Mouse (Mus musculus): ENCODE data around the gene Olfr1462.

Gene Olfr1462

DNA sequence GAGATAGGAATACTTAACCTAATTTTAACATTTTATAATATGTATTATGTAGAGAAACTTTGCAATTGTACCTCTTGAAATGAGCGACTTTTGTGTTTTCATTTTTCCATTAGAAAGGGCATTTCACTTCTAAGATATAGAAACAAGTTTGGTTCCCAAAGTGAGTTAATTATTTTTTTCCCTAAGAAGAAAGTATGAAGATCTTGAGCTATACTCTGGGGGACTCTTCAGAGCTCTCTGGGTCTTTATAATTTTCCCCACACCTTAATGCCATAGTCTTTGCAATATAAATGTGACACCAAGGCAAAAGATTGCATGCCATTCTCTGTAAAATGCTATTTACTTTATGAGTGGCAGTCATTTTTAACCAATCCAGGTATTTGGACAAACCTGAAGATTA, at the start of gene Olfr1462:
Gene Olfr1462 (plus strand): TSS at position 301 of the 400 bp plus-strand sequence.
- DNase-seq = no peak

DNA sequence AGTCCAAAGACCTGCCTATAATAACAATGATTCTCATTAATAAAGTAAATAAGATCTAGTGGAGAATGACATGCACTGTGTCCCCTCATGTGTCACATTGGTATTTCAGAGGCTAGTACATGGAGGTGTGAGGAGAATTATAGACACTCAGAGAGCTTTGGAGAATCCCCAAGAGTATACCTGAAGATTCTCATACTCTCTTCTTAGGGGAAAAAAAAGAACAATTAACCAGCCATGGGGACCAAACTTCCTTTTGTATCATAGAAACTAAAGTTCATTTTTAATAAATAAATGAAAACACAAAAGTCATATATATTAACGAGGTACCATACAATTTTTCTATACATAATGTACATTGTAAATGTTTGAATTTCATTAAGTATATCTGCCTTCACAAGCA, 36.1 kb upstream of the Olfr1462 start, which contains the start of gene Olfr1459:
Gene Olfr1459 (minus strand): TSS at position 101 of the 400 bp plus-strand sequence.
- DNase-seq = no peak

GRCm38 (mm10) chr19:13162700-13163099, 22.8 kb upstream of the Olfr1462 start, which contains the start of gene Olfr1461:
Olfr1461 (plus strand) TSS chr19:13163000.
- DNase-seq = no peak

DNA sequence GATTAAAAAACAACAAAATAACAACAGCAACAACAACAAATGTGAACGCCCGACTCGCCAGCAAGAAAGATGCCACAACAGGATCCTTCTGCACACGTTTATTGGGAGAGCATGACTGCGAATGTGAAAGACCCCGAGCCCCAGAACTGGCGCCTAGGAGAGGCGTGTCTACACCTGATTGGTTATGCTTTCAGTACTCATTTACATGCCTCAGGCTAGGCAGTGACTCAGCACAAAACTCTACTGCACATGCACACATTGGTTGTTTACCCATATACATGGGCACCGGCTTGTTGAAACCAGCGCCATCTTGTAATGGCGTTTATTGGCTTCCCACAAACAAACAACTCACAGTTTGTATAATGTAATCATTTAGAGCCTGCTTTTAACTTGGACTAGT, 36.1 kb downstream of the Olfr1462 start:
- no peak for DNase-seq

DNA sequence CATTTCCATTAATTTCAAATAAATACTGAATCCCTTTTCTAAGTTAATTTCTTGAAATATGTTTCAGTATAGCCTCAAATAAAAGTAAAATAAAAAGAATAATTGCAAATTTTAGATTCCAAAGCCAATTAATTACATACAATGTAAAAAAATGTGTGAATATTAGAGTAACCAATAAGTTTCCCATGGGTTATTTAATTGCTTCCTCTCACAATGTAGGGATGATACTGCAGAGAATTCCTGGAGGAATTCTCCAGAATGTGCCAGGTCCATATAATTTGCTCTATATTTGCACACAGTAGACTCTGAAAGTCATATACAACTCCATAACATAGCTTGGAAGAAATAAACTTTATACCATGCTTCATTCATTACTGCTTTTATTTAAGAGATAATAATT, 45.5 kb downstream of the Olfr1462 start, which contains the start of gene Olfr1463:
Gene Olfr1463 (plus strand): TSS at position 301 of the 400 bp plus-strand sequence.
- DNase-seq = no peak

Data from lung, postnatal 14 days (tissue).